Mouse (Mus musculus): ENCODE data around the gene Cnnm4.

DNA sequence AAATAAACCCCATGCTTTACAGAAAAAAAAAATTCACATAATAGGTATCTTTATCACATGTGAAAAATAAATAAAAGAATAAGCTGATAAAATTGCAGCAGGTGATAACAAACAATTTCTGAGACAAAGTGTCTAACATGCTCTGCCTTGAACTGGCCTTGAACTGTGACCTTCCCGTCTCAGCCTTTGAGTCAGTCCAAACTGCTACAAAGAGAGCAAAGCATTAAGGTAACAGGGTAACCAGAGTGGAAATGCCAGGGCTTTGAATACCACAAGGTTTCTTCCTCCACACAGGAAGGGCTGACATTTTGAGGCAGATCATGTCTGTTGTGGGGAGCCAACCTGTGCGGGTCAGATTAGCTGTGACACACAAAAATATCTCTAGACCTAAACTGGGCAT is 74.0 kb downstream of the Cnnm4 start:
- TF ChIP-seq CTCF (IDR thresholded peaks at IDR 0.05; ENCODE audit: insufficient read depth, low read length) = no peak
- no peak for TF ChIP-seq POLR2A (IDR thresholded peaks at IDR 0.05; ENCODE audit: borderline replicate concordance, extremely low read depth, low read depth, low read length)

Data from lung, adult 2 months (tissue).